Mouse (Mus musculus): ENCODE results near the gene Rad51c. TPM values are rescaled to one million over a fixed set of nuclear protein-coding genes. Genes with fewer than 3 reads are reported as not detected.

The Rad51c gene
- polyA plus RNA-seq, 1 experiment from 2014 or later = 3.8 TPM

DNA sequence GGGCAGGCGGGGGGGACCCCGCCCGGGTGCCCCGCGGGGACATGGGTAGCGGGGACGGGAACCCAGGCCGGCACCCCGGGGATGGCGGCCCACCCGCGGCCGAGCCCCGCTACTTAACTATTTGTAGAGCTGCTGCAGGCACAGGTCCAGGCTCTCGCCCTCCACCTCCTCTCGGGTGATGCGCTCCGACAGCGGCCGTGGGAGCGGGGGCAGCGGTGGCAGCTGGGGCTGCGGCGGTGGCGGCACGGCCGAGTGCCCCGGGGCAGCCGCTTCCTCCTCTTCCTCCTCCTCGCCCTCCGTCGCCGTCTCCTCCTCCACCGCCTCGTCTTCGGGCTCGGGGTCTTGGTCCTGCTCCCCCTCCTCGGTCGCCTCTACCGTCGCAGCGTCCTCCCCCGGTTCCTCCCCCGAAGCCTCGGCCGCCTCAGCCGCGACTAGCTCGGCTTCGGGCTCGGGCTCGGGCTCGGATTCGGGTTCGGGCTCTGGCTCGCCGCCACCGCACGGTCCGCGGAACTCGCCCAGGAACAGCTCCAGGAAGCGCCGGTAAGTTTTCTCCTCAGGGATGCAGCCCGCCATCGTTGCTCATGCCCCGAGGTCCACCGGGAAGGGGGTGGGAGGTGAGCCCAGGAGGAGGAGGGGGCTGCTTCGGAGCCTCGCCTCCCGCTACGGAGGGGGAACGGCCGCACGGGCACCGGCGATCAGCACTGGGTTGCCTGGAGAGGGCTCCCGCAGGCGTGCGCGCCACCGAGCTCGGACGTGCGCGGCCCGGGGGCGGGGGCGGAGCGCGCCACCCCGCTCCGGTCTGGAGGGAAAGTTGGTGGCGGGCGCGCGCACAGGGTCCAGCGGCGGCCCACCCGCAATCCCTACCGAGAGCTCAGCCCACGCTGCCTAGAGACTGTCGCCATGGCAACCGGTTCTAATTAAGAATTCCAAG lies 46.2 kb downstream of the Rad51c start, which contains the start of gene Ppm1e:
Gene Ppm1e, minus strand, starts transcription at position 693 of the 931 bp plus-strand sequence.
- Histone ChIP-seq H3K36me3 (ENCODE audit: control insufficient read depth, insufficient read depth, low read length) (no peaks in the 10 kb centered on the region), H3K4me1 (ENCODE audit: control insufficient read depth, insufficient read depth, low read depth, low read length) (peaks cover 6% of the 10 kb centered on the region), H3K9ac (ENCODE audit: low read depth, low read length) (peak within 1 kb of the TSS; percentile 94), H3K27ac (ENCODE audit: low read depth, low read length) (peak within 1 kb of the TSS; percentile 84), H3K9me3 (ENCODE audit: control insufficient read depth, low read length) (no peaks in the 10 kb centered on the region), H3K4me2 (ENCODE audit: low read length) (peak within 1 kb of the TSS; percentile 79), H3K4me3 (ENCODE audit: low read length) (peak within 1 kb of the TSS; percentile 93), H3K27me3 (replicated peaks; ENCODE audit: control insufficient read depth, insufficient read depth, low read length) (no peaks in the 10 kb centered on the region)
- ATAC-seq = peak; percentile 97
- under 1% methylated on average over 100 of the region's 104 CpGs for WGBS

DNA sequence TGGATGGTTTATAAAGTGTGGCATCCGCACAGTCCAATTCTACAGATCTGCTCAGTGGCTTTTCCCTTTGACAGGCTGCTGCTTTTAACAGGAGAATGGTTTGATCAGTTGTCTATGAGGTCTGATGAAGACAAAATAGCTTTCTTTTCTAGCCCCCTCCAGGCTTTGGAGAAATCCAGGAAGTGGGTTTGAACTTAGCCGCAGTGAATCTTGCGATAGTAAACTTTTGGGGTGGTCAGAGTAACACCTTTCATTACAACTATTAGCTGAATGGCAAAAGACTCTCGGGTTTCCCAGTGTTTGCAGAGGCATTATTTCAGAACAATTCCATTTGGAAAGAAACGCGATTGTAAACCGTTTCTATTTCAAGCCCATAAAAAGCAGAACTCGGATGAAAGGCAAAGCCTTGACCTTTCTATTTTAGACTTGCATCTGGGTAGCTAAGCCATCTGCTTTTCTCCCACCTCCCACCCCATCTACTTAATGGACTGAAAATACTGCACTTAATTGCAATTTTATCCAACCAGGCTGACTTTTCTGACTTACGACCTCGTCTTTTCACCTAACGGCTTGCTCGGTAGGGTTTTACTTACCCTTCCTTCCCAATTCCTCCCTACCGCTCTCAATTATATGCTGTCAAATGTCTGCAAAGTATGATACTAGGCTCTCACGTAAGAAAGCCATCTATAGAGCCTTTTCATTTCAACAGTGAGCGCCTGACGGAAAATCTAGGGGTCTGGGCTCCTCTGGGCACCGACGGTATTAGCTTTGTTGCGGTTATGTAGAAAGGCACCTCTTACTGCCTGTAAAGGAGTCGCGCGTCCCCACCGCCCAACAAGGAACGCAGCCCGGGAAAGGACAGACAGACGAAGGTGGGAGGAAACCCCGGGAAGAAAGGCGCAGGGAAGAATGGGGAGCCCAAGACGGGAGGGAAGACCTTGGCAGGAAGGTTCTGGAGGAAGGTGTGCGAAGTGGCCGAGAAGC lies 47.1 kb downstream of the Rad51c start:
- H3K4me2 ChIP-seq (ENCODE audit: low read length) = peak overlapping the region; percentile 79
- peaks cover 6% of the 10 kb centered on the region for H3K4me1 ChIP-seq (ENCODE audit: control insufficient read depth, insufficient read depth, low read depth, low read length)
- H3K27me3 ChIP-seq (replicated peaks; ENCODE audit: control insufficient read depth, insufficient read depth, low read length) = no peaks in the 10 kb centered on the region
- no peak for ATAC-seq
- H3K9ac ChIP-seq (ENCODE audit: low read depth, low read length) = peak overlapping the region; percentile 94
- H3K36me3 ChIP-seq (ENCODE audit: control insufficient read depth, insufficient read depth, low read length) = no peaks in the 10 kb centered on the region
- H3K27ac ChIP-seq (ENCODE audit: low read depth, low read length) = peak overlapping the region; percentile 84
- no peaks in the 10 kb centered on the region for H3K9me3 ChIP-seq (ENCODE audit: control insufficient read depth, low read length)
- H3K4me3 ChIP-seq (ENCODE audit: low read length) = peak overlapping the region; percentile 93
- 4% methylated on average over 31 of the region's 31 CpGs for WGBS

GRCm38 (mm10) chr11:87354861-87355260 lies 49.9 kb downstream of the Rad51c start:
- Histone ChIP-seq H3K4me1 (ENCODE audit: control insufficient read depth, insufficient read depth, low read depth, low read length) (peaks cover 6% of the 10 kb centered on the region), H3K9me3 (ENCODE audit: control insufficient read depth, low read length) (no peaks in the 10 kb centered on the region)
- 96% methylated on average over 1 of the region's 1 CpGs for WGBS

GRCm38 (mm10) chr11:87353646-87354170 lies 51.0 kb downstream of the Rad51c start:
- Histone ChIP-seq H3K4me1 (ENCODE audit: control insufficient read depth, insufficient read depth, low read depth, low read length) (peaks cover 6% of the 10 kb centered on the region), H3K36me3 (ENCODE audit: control insufficient read depth, insufficient read depth, low read length) (no peaks in the 10 kb centered on the region), H3K4me3 (ENCODE audit: low read length) (no peak overlapping the region), H3K4me2 (ENCODE audit: low read length) (no peak overlapping the region), H3K9me3 (ENCODE audit: control insufficient read depth, low read length) (no peaks in the 10 kb centered on the region), H3K27ac (ENCODE audit: low read depth, low read length) (no peak overlapping the region), H3K27me3 (replicated peaks; ENCODE audit: control insufficient read depth, insufficient read depth, low read length) (no peaks in the 10 kb centered on the region), H3K9ac (ENCODE audit: low read depth, low read length) (no peak overlapping the region)
- no peak for ATAC-seq
- WGBS = 84% methylated on average over 7 of the region's 7 CpGs

More at GRCm38 (mm10) chr11:87354861-87355260, 49.9 kb downstream of the Rad51c start:
- H3K27me3 ChIP-seq (replicated peaks; ENCODE audit: control insufficient read depth, insufficient read depth, low read length) = no peaks in the 10 kb centered on the region
- no peaks in the 10 kb centered on the region for H3K36me3 ChIP-seq (ENCODE audit: control insufficient read depth, insufficient read depth, low read length)
- no peak overlapping the region for H3K4me2 ChIP-seq (ENCODE audit: low read length)
- no peak overlapping the region for H3K27ac ChIP-seq (ENCODE audit: low read depth, low read length)
- H3K4me3 ChIP-seq (ENCODE audit: low read length) = no peak overlapping the region
- no peak for ATAC-seq
- no peak overlapping the region for H3K9ac ChIP-seq (ENCODE audit: low read depth, low read length)

Other genes starting within 250 kb of the Rad51c start
- gene Ppm1e, start 45.9 kb downstream of the Rad51c start, polyA plus RNA-seq (2015; fragmentation: Nextera tagmentation; extraction: Ambion mirVana) = 21.9 and 22.6 TPM in 2 replicates
- gene Tex14, start 111 bp upstream of the Rad51c start, polyA plus RNA-seq (2015; fragmentation: Nextera tagmentation; extraction: Ambion mirVana) = 1.7 and 1.9 TPM in 2 replicates
- gene Gm11492, start 161.7 kb upstream of the Rad51c start, polyA plus RNA-seq (2015; fragmentation: Nextera tagmentation; extraction: Ambion mirVana) = not detected in 2 replicates
- gene Sept4, start 163.9 kb upstream of the Rad51c start, polyA plus RNA-seq (2015; fragmentation: Nextera tagmentation; extraction: Ambion mirVana) = 43.4 and 47.7 TPM in 2 replicates
- gene Mtmr4, start 187.2 kb upstream of the Rad51c start, polyA plus RNA-seq (2015; fragmentation: Nextera tagmentation; extraction: Ambion mirVana) = 40.3 and 51.6 TPM in 2 replicates
- gene Hsf5, start 212.2 kb upstream of the Rad51c start, polyA plus RNA-seq (2015; fragmentation: Nextera tagmentation; extraction: Ambion mirVana) = 0.34 and 0.45 TPM in 2 replicates

Data from hindbrain, embryonic 16.5 days (tissue).